Mouse (Mus musculus) spleen, adult 2 months (tissue): ENCODE measurements at regions not wholly inside any gene's neighbourhood (a gene's known extent, or its start where the extent isn't known, plus 50 kb on each side); places are given as distances from the start of the nearest gene placed in this dataset.

Source experiments
- DNase-seq, 2 experiments: peaks; one replicate each; pipeline versions ENCODE4 v3.0.0 to v3.0.0-alpha.2; 2012 to 2021; ENCODE audit warnings: low spot score in 2 of 2, low read depth in 1 of 2
- H3K27ac ChIP-seq: fragments of 200-500 bp; 2 replicates; pipeline ENCODE4 v1.5.1; 2012; ENCODE audit warnings: low read length, inconsistent platforms; ENCODE audit not compliant: insufficient read depth
- H3K27me3 ChIP-seq: fragments of 200-500 bp; 2 replicates; pipeline ENCODE4 v1.6.1; 2012; ENCODE audit warnings: mild to moderate bottlenecking, moderate library complexity, low read length, inconsistent platforms; ENCODE audit not compliant: control insufficient read depth, insufficient read depth
- H3K36me3 ChIP-seq: fragments of 200-500 bp; 2 replicates; pipeline ENCODE4 v1.6.1; 2012; ENCODE audit warnings: mild to moderate bottlenecking, low read length, inconsistent platforms; ENCODE audit not compliant: control insufficient read depth, insufficient read depth
- H3K4me1 ChIP-seq: fragments of 200-500 bp; 2 replicates; pipeline ENCODE4 v1.6.1; 2011; ENCODE audit warnings: inconsistent platforms; ENCODE audit not compliant: control insufficient read depth, insufficient read depth, insufficient read length
- H3K4me3 ChIP-seq: fragments of 200-500 bp; 2 replicates; pipeline ENCODE4 v1.5.1; 2011; ENCODE audit warnings: mild to moderate bottlenecking, inconsistent platforms; ENCODE audit not compliant: insufficient read depth, insufficient read length; ENCODE audit errors: extremely low read depth
- CTCF ChIP-seq: fragments of 200-500 bp; IDR thresholded peaks from 2 replicates; pipeline ENCODE4 v1.5.1; 2011; ENCODE audit warnings: mild to moderate bottlenecking, inconsistent platforms; ENCODE audit not compliant: insufficient read depth, insufficient read length, insufficient replicate concordance; ENCODE audit errors: extremely low read depth
- POLR2A ChIP-seq: fragments of 200-500 bp; IDR thresholded peaks from 2 replicates; pipeline ENCODE4 v1.6.1; 2011; ENCODE audit warnings: low read depth, low read length, inconsistent platforms
- WGBS: fragments of 180-500 bp; shearing (Covaris S2); methylation state at CpG from one replicate; pipeline ENCODE4 v1.1.7; 2018; 5-methylcytosine and 5-hydroxymethylcytosine counted together

DNA sequence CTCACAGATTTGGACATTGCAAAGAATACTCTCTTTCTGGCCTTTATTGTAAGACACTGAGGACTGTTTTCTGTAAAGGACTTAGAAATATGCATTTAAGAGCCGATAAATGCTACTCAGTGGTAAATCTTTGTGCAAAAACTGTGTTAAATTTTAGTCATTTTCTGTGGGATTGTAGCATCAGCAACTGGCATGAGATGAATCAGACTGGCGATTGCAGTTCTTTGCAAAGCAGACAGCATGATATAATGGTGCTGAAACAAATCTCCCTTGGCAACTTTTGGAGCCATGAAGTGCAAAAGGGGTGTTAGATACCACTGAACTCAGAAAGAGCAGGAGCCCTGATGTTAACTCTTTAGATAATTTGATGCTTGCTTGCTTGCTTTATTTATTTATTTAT, 565.0 kb downstream of the Hsfy2 start:
- H3K36me3 ChIP-seq, result no peaks in the 10 kb centered on the region
- H3K4me1 ChIP-seq, result no peaks in the 10 kb centered on the region
- DNase-seq, result no peak
- no peak overlapping the region for H3K4me3 ChIP-seq
- 83% methylated on average over 2 of the region's 2 CpGs for WGBS
- TF ChIP-seq POLR2A (no peak), CTCF (no peak)
- no peaks in the 10 kb centered on the region for H3K27me3 ChIP-seq
- H3K27ac ChIP-seq, result no peak overlapping the region

DNA sequence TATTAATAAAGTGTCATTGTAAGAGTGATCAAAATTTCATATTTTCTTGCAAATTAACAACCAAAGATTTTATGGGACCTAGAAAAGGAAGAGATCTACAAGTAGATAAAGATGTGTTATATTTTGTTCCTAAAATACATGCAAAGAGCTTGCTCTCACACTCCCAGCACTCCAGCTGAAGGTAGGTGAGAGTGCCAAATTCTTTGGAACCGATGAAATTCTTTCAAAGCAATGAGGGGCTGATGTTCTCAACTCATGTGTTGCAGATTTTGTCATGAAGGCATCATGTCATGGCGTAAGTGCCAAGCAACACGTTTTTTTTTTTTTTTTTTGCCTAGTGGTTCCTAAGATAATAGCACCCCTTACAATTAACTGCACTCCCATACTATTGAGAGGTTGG, 573.8 kb downstream of the Hsfy2 start:
- DNase-seq, result no peak
- no peaks in the 10 kb centered on the region for H3K4me1 ChIP-seq
- WGBS, result 72% methylated on average over 3 of the region's 3 CpGs
- no peak overlapping the region for H3K4me3 ChIP-seq
- TF ChIP-seq CTCF (no peak), POLR2A (no peak)
- H3K36me3 ChIP-seq, result no peaks in the 10 kb centered on the region
- H3K27ac ChIP-seq, result no peak overlapping the region
- no peaks in the 10 kb centered on the region for H3K27me3 ChIP-seq
